Mouse (Mus musculus) midbrain, postnatal 0 days (tissue): ENCODE measurements around the gene Pmm1. TPM values are rescaled to one million over a fixed set of nuclear protein-coding genes. Genes with fewer than 3 reads are reported as not detected.

Experiments
- ATAC-seq: fragments of 200-750 bp; cut with Nextera tagmentation; 2 replicates; pipeline ENCODE4 v1.8.0; 2017; ENCODE audit warnings: moderate number of reproducible peaks, mild to moderate bottlenecking, moderate TSS enrichment, moderate library complexity; ENCODE audit not compliant: low FRiP score
- DNase-seq: peaks from one replicate; pipeline ENCODE4 v3.0.0-alpha.2; 2015; ENCODE audit warnings: low spot score
- H3K27ac ChIP-seq: fragments of 300-500 bp; sonication (generic); 2 replicates; pipeline ENCODE4 v1.5.1; 2014; ENCODE audit warnings: low read depth, mild to moderate bottlenecking, low read length, mixed read lengths
- H3K27me3 ChIP-seq: fragments of 300-500 bp; sonication (generic); 2 replicates; pipeline ENCODE4 v1.6.1; 2014; ENCODE audit warnings: low read length, control low read depth, mixed read lengths; ENCODE audit not compliant: insufficient read depth
- H3K36me3 ChIP-seq: fragments of 300-500 bp; sonication (generic); 2 replicates; pipeline ENCODE4 v1.6.1; 2014; ENCODE audit warnings: low read length, control low read depth, mixed read lengths; ENCODE audit not compliant: insufficient read depth
- H3K4me1 ChIP-seq: fragments of 300-500 bp; sonication (generic); 2 replicates; pipeline ENCODE4 v1.6.1; 2014; ENCODE audit warnings: mild to moderate bottlenecking, control low read depth, antibody characterized with exemption, low read length, mixed read lengths; ENCODE audit not compliant: insufficient read depth
- H3K4me2 ChIP-seq: fragments of 300-500 bp; sonication (generic); 2 replicates; pipeline ENCODE4 v1.6.1; 2014; ENCODE audit warnings: low read depth, mild to moderate bottlenecking, low read length, mixed read lengths; ENCODE audit not compliant: poor library complexity, severe bottlenecking
- H3K4me3 ChIP-seq: fragments of 300-500 bp; sonication (generic); 2 replicates; pipeline ENCODE4 v1.5.1; 2014; ENCODE audit warnings: low read depth, mild to moderate bottlenecking, low read length, moderate library complexity
- H3K9ac ChIP-seq: fragments of 300-500 bp; sonication (generic); replicated peaks from 2 replicates; pipeline ENCODE4 v1.6.1; 2014; ENCODE audit warnings: mild to moderate bottlenecking, low read length, moderate library complexity, mixed read lengths; ENCODE audit not compliant: poor library complexity, severe bottlenecking
- H3K9me3 ChIP-seq: fragments of 300-500 bp; sonication (generic); 2 replicates; pipeline ENCODE4 v1.6.1; 2016; ENCODE audit warnings: low read length, control low read depth
- CTCF ChIP-seq: IDR thresholded peaks from 2 replicates; pipeline ENCODE4 v1.5.1; 2016; ENCODE audit warnings: antibody characterized with exemption, mild to moderate bottlenecking
- WGBS: fragments of 180-500 bp; shearing (Covaris S2); extraction: QIAGEN DNeasy Blood & Tissue Kit; methylation state at CpG from one replicate; pipeline ENCODE4 v1.1.7; 2014; 5-methylcytosine and 5-hydroxymethylcytosine counted together
- polyA plus RNA-seq: library from polyadenylated mRNA; unstranded; fragments of >200 nt; fragmentation: Nextera tagmentation; extraction: Ambion mirVana; gene quantifications from 2 replicates; pipeline ENCODE4 v1.2.1, GENCODE M21; 2015
- total RNA-seq: library from RNA; depleted of rRNA; stranded (reverse); fragments of >200 nt; gene quantifications from 2 replicates; pipeline ENCODE4 v1.2.3, GENCODE M21; 2014

The Pmm1 gene
- total and polyA plus RNA-seq, 2 experiments from 2014 or later = 122 to 172 TPM

DNA sequence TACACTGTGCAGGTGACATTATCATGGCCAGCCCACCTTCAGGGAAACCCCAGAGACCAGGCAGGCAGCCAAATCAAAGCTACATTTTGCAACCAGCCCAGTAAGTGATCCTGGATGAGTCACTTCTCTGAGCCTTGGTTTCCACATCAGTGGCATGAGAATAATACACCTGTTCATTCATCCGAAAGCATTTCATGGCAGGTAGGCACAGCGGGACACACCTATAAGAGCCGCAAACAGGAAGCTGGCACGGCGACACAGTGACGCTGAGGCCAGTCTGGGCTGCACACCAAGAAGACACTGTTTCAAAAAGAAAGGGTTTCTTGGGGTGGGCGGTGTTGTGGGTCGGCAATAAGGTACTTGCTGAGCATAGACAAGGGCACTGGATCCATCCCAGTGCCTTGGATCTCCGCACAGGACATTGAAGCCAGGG, 6.6 kb downstream of the Pmm1 start:
- no peak overlapping the region for H3K9ac ChIP-seq
- no peaks in the 10 kb centered on the region for H3K27me3 ChIP-seq
- H3K27ac ChIP-seq = no peak overlapping the region
- TF ChIP-seq CTCF = no peak
- H3K9me3 ChIP-seq = no peaks in the 10 kb centered on the region
- no peak overlapping the region for H3K4me3 ChIP-seq
- no peak for ATAC-seq
- H3K4me1 ChIP-seq = no peaks in the 10 kb centered on the region
- 97% methylated on average over 9 of the region's 9 CpGs for WGBS
- no peak overlapping the region for H3K4me2 ChIP-seq
- DNase-seq = no peak
- peaks cover 52% of the 10 kb centered on the region for H3K36me3 ChIP-seq

GRCm38 (mm10) chr15:81952310-81952709, 8.4 kb downstream of the Pmm1 start:
- H3K27me3 ChIP-seq = no peaks in the 10 kb centered on the region
- no peak overlapping the region for H3K4me2 ChIP-seq
- H3K36me3 ChIP-seq = peaks cover 66% of the 10 kb centered on the region
- WGBS = 60% methylated on average over 4 of the region's 4 CpGs
- TF ChIP-seq CTCF = peak; percentile 27
- no peak for ATAC-seq
- H3K9ac ChIP-seq = no peak overlapping the region
- H3K4me1 ChIP-seq = no peaks in the 10 kb centered on the region
- no peak for DNase-seq
- no peak overlapping the region for H3K27ac ChIP-seq
- no peak overlapping the region for H3K4me3 ChIP-seq
- H3K9me3 ChIP-seq = no peaks in the 10 kb centered on the region

- no peak overlapping the region for H3K4me3 ChIP-seq
- H3K36me3 ChIP-seq = peaks cover 74% of the 10 kb centered on the region
- no peak overlapping the region for H3K9ac ChIP-seq
- 0 out of 2 replicates have a peak, but pooled peaks have one; percentile 26 for ATAC-seq
- TF ChIP-seq CTCF = 0 out of 2 replicates have a peak, but pooled peaks have one; percentile 11
- no peaks in the 10 kb centered on the region for H3K4me1 ChIP-seq
- no peak overlapping the region for H3K27ac ChIP-seq
- H3K9me3 ChIP-seq = no peaks in the 10 kb centered on the region
- no peak overlapping the region for H3K4me2 ChIP-seq
- 92% methylated on average over 8 of the region's 9 CpGs for WGBS
- no peaks in the 10 kb centered on the region for H3K27me3 ChIP-seq
- DNase-seq = no peak
Observed at GRCm38 (mm10) chr15:81951159-81951558, 9.6 kb downstream of the Pmm1 start.

DNA sequence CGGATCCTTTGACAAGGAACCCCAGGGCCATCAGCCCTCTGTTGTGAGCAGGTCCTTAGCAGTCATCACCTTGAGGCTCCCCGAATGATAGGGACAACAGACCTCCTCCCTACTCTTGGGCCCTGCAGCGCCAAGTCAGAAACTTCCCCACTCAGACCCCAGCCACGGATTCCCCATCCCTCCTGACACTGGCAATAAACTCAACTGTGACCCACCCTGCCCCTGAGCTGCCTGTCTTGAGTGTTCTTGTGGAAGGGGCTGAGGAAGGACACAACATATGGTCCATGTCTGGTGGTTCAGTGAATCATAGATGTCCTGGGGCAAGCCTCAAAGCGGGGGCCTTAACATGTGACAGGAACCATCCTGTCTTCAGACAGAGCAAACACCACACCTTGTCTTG, 10.0 kb downstream of the Pmm1 start:
- 89% methylated on average over 5 of the region's 5 CpGs for WGBS
- no peaks in the 10 kb centered on the region for H3K4me1 ChIP-seq
- H3K27ac ChIP-seq = no peak overlapping the region
- H3K9ac ChIP-seq = no peak overlapping the region
- DNase-seq = no peak
- H3K4me2 ChIP-seq = no peak overlapping the region
- no peak for ATAC-seq
- no peaks in the 10 kb centered on the region for H3K9me3 ChIP-seq
- TF ChIP-seq CTCF = no peak
- H3K27me3 ChIP-seq = no peaks in the 10 kb centered on the region
- peaks cover 74% of the 10 kb centered on the region for H3K36me3 ChIP-seq
- H3K4me3 ChIP-seq = no peak overlapping the region

DNA sequence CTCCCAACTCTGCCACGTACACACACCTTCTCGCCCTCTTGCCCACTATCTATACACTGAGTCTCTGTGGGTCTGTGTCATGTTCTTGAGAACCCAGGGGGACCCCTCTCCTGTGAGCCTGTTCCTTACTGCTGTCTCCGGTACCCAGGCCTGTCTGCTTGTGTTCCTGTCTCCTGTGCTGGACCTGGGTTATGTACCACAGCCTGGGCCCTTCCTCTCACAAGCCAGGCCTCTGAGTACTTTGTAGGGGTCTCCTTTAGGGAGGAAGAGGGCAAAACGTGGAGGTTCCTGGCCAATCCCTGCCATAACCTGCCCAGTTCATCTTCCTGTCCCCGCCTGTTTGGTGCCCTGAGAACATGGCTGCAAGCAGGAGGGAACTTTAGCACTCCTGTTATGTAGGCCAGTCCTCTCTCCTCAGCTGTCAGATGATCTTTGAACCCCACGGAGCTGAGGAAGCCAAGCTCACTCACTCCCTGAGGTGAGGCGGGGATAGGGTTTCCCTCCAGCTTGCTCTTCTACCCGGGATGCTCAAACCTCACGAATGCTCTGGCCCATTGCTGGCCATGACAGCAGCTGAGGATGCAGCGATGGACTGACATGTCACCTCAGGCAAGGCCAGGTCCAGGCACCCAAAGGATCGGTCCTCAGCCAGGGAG, 11.1 kb downstream of the Pmm1 start:
- TF ChIP-seq CTCF = no peak
- Histone ChIP-seq H3K9ac (no peak overlapping the region), H3K4me2 (no peak overlapping the region), H3K4me3 (no peak overlapping the region), H3K4me1 (no peaks in the 10 kb centered on the region), H3K27ac (no peak overlapping the region), H3K9me3 (no peaks in the 10 kb centered on the region), H3K27me3 (no peaks in the 10 kb centered on the region), H3K36me3 (peaks cover 64% of the 10 kb centered on the region)
- WGBS = 67% methylated on average over 11 of the region's 11 CpGs
- ATAC-seq (no peak), DNase-seq (no peak)

GRCm38 (mm10) chr15:81949076-81949475, 11.7 kb downstream of the Pmm1 start:
- Histone ChIP-seq H3K4me3 (no peak overlapping the region), H3K4me1 (no peaks in the 10 kb centered on the region), H3K9me3 (no peaks in the 10 kb centered on the region), H3K27ac (no peak overlapping the region), H3K4me2 (no peak overlapping the region), H3K9ac (no peak overlapping the region), H3K27me3 (no peaks in the 10 kb centered on the region), H3K36me3 (peaks cover 58% of the 10 kb centered on the region)
- ATAC-seq (no peak), DNase-seq (no peak)
- 91% methylated on average over 10 of the region's 10 CpGs for WGBS
- no peak for TF ChIP-seq CTCF
